ENCODE assay signal across 9 mouse cellular contexts in the genomic region with DNA sequence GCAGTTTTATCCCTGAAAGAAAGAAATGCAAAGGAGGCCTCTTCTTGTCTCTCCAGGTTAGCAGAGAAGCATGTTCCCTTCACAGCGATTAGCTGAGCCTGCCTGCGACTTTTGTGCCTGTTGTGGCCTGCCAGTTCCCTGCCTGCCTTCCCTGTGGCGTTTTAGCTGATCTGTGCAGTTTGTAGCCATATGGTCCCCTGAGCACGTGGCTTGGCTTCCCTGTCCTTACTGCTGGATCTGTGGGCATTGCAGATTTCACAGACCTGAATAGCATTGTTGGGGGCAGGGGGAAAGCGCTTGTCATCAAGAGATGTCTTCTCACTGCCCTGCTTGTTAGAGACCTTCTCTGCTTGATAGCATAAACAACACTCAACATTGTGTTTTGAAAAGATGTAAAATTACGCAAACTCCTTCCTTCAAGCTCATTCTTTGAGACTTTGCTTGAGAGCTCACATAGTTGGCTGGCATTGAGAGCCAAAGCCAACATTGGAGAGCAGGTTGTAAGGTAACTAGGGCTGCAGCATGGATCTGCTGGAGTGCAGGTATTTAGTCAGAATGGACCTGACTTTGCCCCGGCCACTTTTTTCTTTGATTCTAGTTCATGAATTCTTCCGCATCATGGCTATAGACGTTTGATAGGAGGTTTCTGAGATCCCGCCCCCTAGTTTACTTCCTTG.
DNase-seq lines count a peak whose midpoint lies in the region; ATAC-seq and TF ChIP-seq lines count a peak whose summit lies in the region.
"Had no signal": no experiment of that assay in that cellular context is flagged by ENCODE, and none has a peak within 500 bp of the region (broad histone marks: within the 10 kb centered on the region; RNA-seq: fewer than 3 reads in every experiment).

No protein-coding gene starts in this region.

- no peaks in the 10 kb centered on the region for H3K27me3 ChIP-seq in hindbrain, postnatal 0 days (ENCODE audit: insufficient read depth, low read length)
- no peaks in the 10 kb centered on the region for H3K27me3 ChIP-seq in midbrain, embryonic 16.5 days (ENCODE audit: control insufficient read depth, insufficient read depth, low read depth, low read length)

- H3K9ac ChIP-seq in hindbrain, postnatal 0 days (replicated peaks; ENCODE audit: low read length) = no peak overlapping the region
- no peak overlapping the region for H3K9ac ChIP-seq in midbrain, embryonic 16.5 days (ENCODE audit: low read depth, low read length)

- ATAC-seq in cerebellum, adult (ENCODE audit: insufficient number of reproducible peaks, low FRiP score, low TSS enrichment) = peak; percentile 95
- ATAC-seq in hindbrain, postnatal 0 days = peak; percentile 82
- 0 out of 2 replicates have a peak, but pooled peaks have one; percentile 68 for ATAC-seq in midbrain, embryonic 16.5 days

- TF ChIP-seq CTCF in hindbrain, postnatal 0 days (IDR thresholded peaks at IDR 0.05; ENCODE audit: low read depth) = no peak

- peaks cover 7% of the 10 kb centered on the region for H3K4me1 ChIP-seq in hindbrain, postnatal 0 days (ENCODE audit: insufficient read depth, low read length)
- peaks cover 7% of the 10 kb centered on the region for H3K4me1 ChIP-seq in midbrain, embryonic 16.5 days (ENCODE audit: control insufficient read depth, insufficient read depth, low read length)

- H3K36me3 ChIP-seq in hindbrain, postnatal 0 days (ENCODE audit: insufficient read depth, low read length) = no peaks in the 10 kb centered on the region; the same call in 1 of the 2 replicates
- H3K36me3 ChIP-seq in midbrain, embryonic 16.5 days (ENCODE audit: control insufficient read depth, insufficient read depth, low read length) = no peaks in the 10 kb centered on the region

- intact Hi-C loops in heart, postnatal 36 days (cut with DNase I) = no loop called here

- no peak overlapping the region for H3K4me2 ChIP-seq in hindbrain, postnatal 0 days (ENCODE audit: low read depth, low read length)
- H3K4me2 ChIP-seq in midbrain, embryonic 16.5 days (ENCODE audit: low read length) = no peak overlapping the region

- 55% methylated on average over 10 of the region's 10 CpGs for WGBS in hindbrain, postnatal 0 days
- 60% methylated on average over 10 of the region's 10 CpGs for WGBS in midbrain, embryonic 16.5 days

- H3K9me3 ChIP-seq in hindbrain, postnatal 0 days (ENCODE audit: low read length) = no peaks in the 10 kb centered on the region
- H3K9me3 ChIP-seq in midbrain, embryonic 16.5 days (replicated peaks; ENCODE audit: control insufficient read depth, low read length, poor library complexity, severe bottlenecking) = no peaks in the 10 kb centered on the region

- no peak overlapping the region for H3K4me3 ChIP-seq in hindbrain, postnatal 0 days (ENCODE audit: low read length)
- H3K4me3 ChIP-seq in midbrain, embryonic 16.5 days (ENCODE audit: low read depth, low read length) = no peak overlapping the region

- DNase-seq in cerebellum, postnatal 14 days = peak; percentile 85 to 94
- DNase-seq in hindbrain, postnatal 0 days (ENCODE audit: low spot score) = peak; percentile 71
- no peak for DNase-seq in heart, postnatal 36 days
- no peak for DNase-seq in spleen, postnatal 36 days (ENCODE audit: low spot score in 2 of 2)
- no peak for DNase-seq in thymus, postnatal 4 days
- no peak for DNase-seq in ovary, postnatal 10 days (ENCODE audit: low spot score)

- peak overlapping the region; percentile 51 for H3K27ac ChIP-seq in hindbrain, postnatal 0 days
- H3K27ac ChIP-seq in midbrain, embryonic 16.5 days (ENCODE audit: low read length) = no peak overlapping the region
- H3K27ac ChIP-seq: kidney, postnatal 0 days had no signal

Comparison
In these comparisons a context has a peak if more than half of its experiments do, and no peak if none do; other contexts are left out.
1. DNase-seq: peak in cerebellum, postnatal 14 days (2 of 2) and hindbrain, postnatal 0 days (single experiment); none in heart, postnatal 36 days (0 of 2), spleen, postnatal 36 days (0 of 2), thymus, postnatal 4 days (single experiment) and ovary, postnatal 10 days (single experiment).
2. Peak in every context shown above with its lines, with median percentiles within 50 percentile points of each other: ATAC-seq.